Mouse (Mus musculus) forebrain, embryonic 14.5 days (tissue): ENCODE data around the gene Pom121. TPM values are rescaled to one million over a fixed set of nuclear protein-coding genes. Genes with fewer than 3 reads are reported as not detected.
A peak's percentile ranks its signal among the peaks of the same experiment; 100 is the strongest.

ENCODE experiments used
- ATAC-seq: fragments of 200-750 bp; cut with Nextera tagmentation; 2 replicates; pipeline ENCODE4 v1.8.0; 2017; ENCODE audit warnings: mild to moderate bottlenecking, moderate library complexity
- DNase-seq: peaks from one replicate; pipeline ENCODE4 v3.0.0-alpha.2; 2015; ENCODE audit warnings: low spot score
- H3K27ac ChIP-seq: fragments of 300-500 bp; sonication (generic); 2 replicates; pipeline ENCODE4 v1.5.1; 2014; ENCODE audit warnings: low read depth, mild to moderate bottlenecking, control low read depth, low read length, moderate library complexity
- H3K27me3 ChIP-seq: fragments of 300-500 bp; sonication (generic); replicated peaks from 2 replicates; pipeline ENCODE4 v1.6.1; 2014; ENCODE audit warnings: low read length, control low read depth, mixed read lengths; ENCODE audit not compliant: control insufficient read depth, insufficient read depth
- H3K36me3 ChIP-seq: fragments of 300-500 bp; sonication (generic); 2 replicates; pipeline ENCODE4 v1.6.1; 2014; ENCODE audit warnings: low read length, control low read depth; ENCODE audit not compliant: control insufficient read depth, insufficient read depth
- H3K4me1 ChIP-seq: fragments of 300-500 bp; sonication (generic); 2 replicates; pipeline ENCODE4 v1.6.1; 2014; ENCODE audit warnings: antibody characterized with exemption, low read length, control low read depth; ENCODE audit not compliant: control insufficient read depth, insufficient read depth
- H3K4me2 ChIP-seq: fragments of 300-500 bp; sonication (generic); 2 replicates; pipeline ENCODE4 v1.6.1; 2014; ENCODE audit warnings: mild to moderate bottlenecking, control low read depth, low read length
- H3K4me3 ChIP-seq: fragments of 300-500 bp; sonication (generic); 2 replicates; pipeline ENCODE4 v1.5.1; 2014; ENCODE audit warnings: low read depth, low read length, control low read depth
- H3K9ac ChIP-seq: fragments of 300-500 bp; sonication (generic); 2 replicates; pipeline ENCODE4 v1.6.1; 2014; ENCODE audit warnings: mild to moderate bottlenecking, low read length, control low read depth, moderate library complexity
- H3K9me3 ChIP-seq: fragments of 300-500 bp; sonication (generic); replicated peaks from 2 replicates; pipeline ENCODE4 v1.6.1; 2016; ENCODE audit warnings: low read length, control low read depth, mixed read lengths; ENCODE audit not compliant: control insufficient read depth
- WGBS: fragments of 180-500 bp; shearing (Covaris S2); extraction: QIAGEN DNeasy Blood & Tissue Kit; methylation state at CpG from one replicate; pipeline ENCODE4 v1.1.7; 2014; 5-methylcytosine and 5-hydroxymethylcytosine counted together
- polyA plus RNA-seq: library from polyadenylated mRNA; unstranded; fragments of >200 nt; fragmentation: Nextera tagmentation; extraction: Ambion mirVana; gene quantifications from 2 replicates; pipeline ENCODE4 v1.2.1, GENCODE M21; 2014

The Pom121 gene
- polyA plus RNA-seq, 1 experiment from 2014 or later = 9.8 TPM

DNA sequence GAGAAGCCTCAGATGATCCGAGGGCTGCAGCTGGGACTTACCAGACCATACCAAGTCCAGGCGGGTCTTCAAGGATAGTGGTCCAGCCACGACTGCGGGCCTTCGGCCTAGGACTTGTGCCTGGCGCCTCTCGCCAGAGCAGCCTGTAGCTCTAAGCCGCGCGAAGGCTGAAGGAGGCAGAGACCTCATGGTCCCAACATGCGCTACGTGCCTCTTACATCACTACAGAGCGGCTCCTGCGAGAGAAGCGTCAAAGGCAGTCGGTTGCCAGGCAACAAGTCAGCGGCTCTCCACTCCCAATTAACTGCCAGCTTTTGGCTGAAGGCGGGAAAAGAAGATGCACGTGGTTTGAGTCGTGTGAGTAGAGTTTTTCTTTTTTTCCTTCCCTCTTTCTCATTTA, 10.3 kb upstream of the Pom121 start:
- H3K4me1 ChIP-seq = no peaks in the 10 kb centered on the region
- no peak overlapping the region for H3K4me3 ChIP-seq
- 34% methylated on average over 20 of the region's 20 CpGs for WGBS
- H3K27me3 ChIP-seq = no peaks in the 10 kb centered on the region
- peak; percentile 71 for ATAC-seq
- H3K4me2 ChIP-seq = no peak overlapping the region
- DNase-seq = peak; percentile 79
- peaks cover 5% of the 10 kb centered on the region for H3K36me3 ChIP-seq
- 0 out of 2 replicates have a peak, but pooled peaks cover 2% of the 10 kb centered on the region for H3K9me3 ChIP-seq
- no peak overlapping the region for H3K27ac ChIP-seq
- H3K9ac ChIP-seq = no peak overlapping the region

GRCm38 (mm10) chr5:135400244-135400643, 5.9 kb upstream of the Pom121 start:
- ATAC-seq (peak; percentile 40; the same call in 1 of the 2 replicates), DNase-seq (peak; percentile 88)
- 6% methylated on average over 2 of the region's 2 CpGs for WGBS

DNA sequence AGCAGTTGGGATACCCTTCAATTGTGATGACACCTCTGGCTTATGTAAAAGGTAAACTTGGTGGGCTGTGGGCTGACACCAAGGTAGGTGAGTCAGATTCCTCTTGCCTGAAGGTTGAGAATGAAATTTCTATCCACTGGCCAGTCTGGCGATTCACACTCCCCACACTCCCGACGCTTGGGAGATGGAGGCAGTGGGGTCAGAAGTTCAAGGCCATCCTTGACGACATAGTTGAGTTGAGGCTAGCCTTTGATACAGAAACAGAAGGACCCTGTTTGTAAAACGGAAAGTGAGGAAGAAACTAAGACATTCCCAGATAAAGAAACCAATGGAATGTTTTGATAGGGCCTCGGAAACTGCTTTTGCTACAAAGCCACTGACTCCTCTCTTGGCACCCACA, 5.0 kb upstream of the Pom121 start:
- no peak overlapping the region for H3K4me2 ChIP-seq
- WGBS = 80% methylated on average over 6 of the region's 6 CpGs
- no peak overlapping the region for H3K4me3 ChIP-seq
- H3K27me3 ChIP-seq = no peaks in the 10 kb centered on the region
- ATAC-seq (no peak), DNase-seq (no peak)
- no peaks in the 10 kb centered on the region for H3K36me3 ChIP-seq
- no peak overlapping the region for H3K27ac ChIP-seq
- no peak overlapping the region for H3K9ac ChIP-seq
- H3K4me1 ChIP-seq = peaks cover 3% of the 10 kb centered on the region; the same call in 1 of the 2 replicates
- 0 out of 2 replicates have a peak, but pooled peaks cover 2% of the 10 kb centered on the region for H3K9me3 ChIP-seq

More at GRCm38 (mm10) chr5:135400244-135400643, 5.9 kb upstream of the Pom121 start:
- 0 out of 2 replicates have a peak, but pooled peaks cover 2% of the 10 kb centered on the region for H3K9me3 ChIP-seq
- no peak overlapping the region for H3K27ac ChIP-seq
- H3K4me2 ChIP-seq = no peak overlapping the region
- no peaks in the 10 kb centered on the region for H3K27me3 ChIP-seq
- no peak overlapping the region for H3K9ac ChIP-seq
- H3K4me1 ChIP-seq = no peaks in the 10 kb centered on the region
- H3K36me3 ChIP-seq = no peaks in the 10 kb centered on the region
- H3K4me3 ChIP-seq = no peak overlapping the region

- peaks cover 15% of the 10 kb centered on the region for H3K36me3 ChIP-seq
- ATAC-seq (no peak), DNase-seq (peak; percentile 75)
- H3K27ac ChIP-seq = no peak overlapping the region
- H3K9ac ChIP-seq = no peak overlapping the region
- H3K27me3 ChIP-seq = no peaks in the 10 kb centered on the region
- H3K4me3 ChIP-seq = no peak overlapping the region
- peaks cover 12% of the 10 kb centered on the region for H3K4me1 ChIP-seq
- no peak overlapping the region for H3K4me2 ChIP-seq
- 51% methylated on average over 5 of the region's 5 CpGs for WGBS
- H3K9me3 ChIP-seq = no peaks in the 10 kb centered on the region
Measured at GRCm38 (mm10) chr5:135395826-135396225, 1.5 kb upstream of the Pom121 start.

GRCm38 (mm10) chr5:135383771-135384170, 10.6 kb downstream of the Pom121 start:
- 88% methylated on average over 10 of the region's 10 CpGs for WGBS
- Histone ChIP-seq H3K4me2 (no peak overlapping the region), H3K27me3 (no peaks in the 10 kb centered on the region), H3K4me1 (no peaks in the 10 kb centered on the region), H3K36me3 (peaks cover 97% of the 10 kb centered on the region), H3K4me3 (no peak overlapping the region), H3K9ac (no peak overlapping the region), H3K9me3 (no peaks in the 10 kb centered on the region), H3K27ac (no peak overlapping the region)
- DNase-seq (no peak), ATAC-seq (no peak)

GRCm38 (mm10) chr5:135382746-135383145, 11.6 kb downstream of the Pom121 start:
- no peaks in the 10 kb centered on the region for H3K4me1 ChIP-seq
- H3K4me2 ChIP-seq = no peak overlapping the region
- no peaks in the 10 kb centered on the region for H3K9me3 ChIP-seq
- no peaks in the 10 kb centered on the region for H3K27me3 ChIP-seq
- peaks cover 97% of the 10 kb centered on the region for H3K36me3 ChIP-seq
- H3K9ac ChIP-seq = no peak overlapping the region
- ATAC-seq (no peak), DNase-seq (no peak)
- WGBS = 92% methylated on average over 7 of the region's 7 CpGs
- H3K4me3 ChIP-seq = no peak overlapping the region
- no peak overlapping the region for H3K27ac ChIP-seq

- DNase-seq (no peak), ATAC-seq (no peak)
- H3K27ac ChIP-seq = no peak overlapping the region
- H3K9ac ChIP-seq = no peak overlapping the region
- no peaks in the 10 kb centered on the region for H3K27me3 ChIP-seq
- H3K4me2 ChIP-seq = no peak overlapping the region
- no peaks in the 10 kb centered on the region for H3K4me1 ChIP-seq
- WGBS = 92% methylated on average over 10 of the region's 10 CpGs
- H3K36me3 ChIP-seq = peaks cover 96% of the 10 kb centered on the region
- H3K4me3 ChIP-seq = no peak overlapping the region
- H3K9me3 ChIP-seq = no peaks in the 10 kb centered on the region
Measured at GRCm38 (mm10) chr5:135381356-135381925, 12.9 kb downstream of the Pom121 start.

DNA sequence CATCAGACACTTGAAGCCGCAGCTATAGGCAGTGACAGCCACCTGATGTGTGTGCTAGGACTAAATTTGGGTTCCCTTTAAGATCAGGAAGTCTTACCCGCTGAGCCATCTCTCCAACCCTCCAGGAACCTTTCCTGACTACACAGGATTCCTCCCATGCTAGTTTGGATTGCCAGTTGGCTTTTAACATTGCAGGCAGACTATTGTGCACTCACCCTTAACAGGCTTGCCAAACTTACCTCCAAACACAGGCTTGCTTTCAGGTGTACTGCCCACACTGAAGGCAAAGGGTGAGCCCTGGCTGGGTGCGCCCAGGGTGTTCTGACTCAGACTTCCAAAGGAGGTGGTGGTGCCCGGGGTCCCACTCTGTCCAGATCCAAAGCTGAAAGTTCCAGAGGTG, 13.7 kb downstream of the Pom121 start:
- H3K36me3 ChIP-seq = peaks cover 100% of the 10 kb centered on the region
- no peaks in the 10 kb centered on the region for H3K4me1 ChIP-seq
- no peak for ATAC-seq
- no peak for DNase-seq
- no peaks in the 10 kb centered on the region for H3K27me3 ChIP-seq
- H3K4me2 ChIP-seq = no peak overlapping the region
- WGBS = 99% methylated on average over 4 of the region's 4 CpGs
- no peak overlapping the region for H3K4me3 ChIP-seq
- no peak overlapping the region for H3K27ac ChIP-seq
- H3K9ac ChIP-seq = no peak overlapping the region
- no peaks in the 10 kb centered on the region for H3K9me3 ChIP-seq

- ATAC-seq (no peak), DNase-seq (no peak)
- Histone ChIP-seq H3K4me2 (no peak overlapping the region), H3K4me3 (no peak overlapping the region), H3K27me3 (no peaks in the 10 kb centered on the region), H3K9me3 (no peaks in the 10 kb centered on the region), H3K36me3 (peaks cover 98% of the 10 kb centered on the region), H3K9ac (no peak overlapping the region), H3K4me1 (no peaks in the 10 kb centered on the region), H3K27ac (no peak overlapping the region)
- WGBS = 76% methylated on average over 2 of the region's 2 CpGs
Measured at GRCm38 (mm10) chr5:135376341-135376740, 18.0 kb downstream of the Pom121 start.
